Mouse (Mus musculus) left cerebral cortex, adult 18-20 months (tissue): ENCODE results near the gene Elmo3. TPM values are rescaled to one million over a fixed set of nuclear protein-coding genes. Genes with fewer than 3 reads are reported as not detected.

ENCODE experiments used
- DNase-seq, 2 experiments: peaks; one replicate each; pipeline ENCODE4 v3.0.0; 2021 to 2022; ENCODE audit warnings: low spot score in 2 of 2, mixed read lengths in 1 of 2
- total RNA-seq, 2 experiments: library from RNA; stranded (reverse); gene quantifications; 2 replicates each; pipeline ENCODE4 v1.2.3; 2021

The Elmo3 gene
- total RNA-seq, 2 experiments from 2014 or later = 1.4 to 1.8 TPM

- peak; percentile 97 to 98 for DNase-seq
These were observed 20.8 kb downstream of the Elmo3 start, which contains the start of the genes Lrrc29 and Tmem208 for GRCm38 (mm10) chr8:105326141-105326672. TSS of gene Lrrc29 (minus strand) at chr8:105326278. TSS of gene Tmem208 (plus strand) at chr8:105326354.

GRCm38 (mm10) chr8:105326968-105327367 lies 21.6 kb downstream of the Elmo3 start:
- DNase-seq = no peak

GRCm38 (mm10) chr8:105330325-105330724 lies 24.9 kb downstream of the Elmo3 start:
- DNase-seq = no peak

- DNase-seq = no peak
These were observed 26.1 kb downstream of the Elmo3 start for GRCm38 (mm10) chr8:105331469-105331868.

GRCm38 (mm10) chr8:105331931-105332330 lies 26.5 kb downstream of the Elmo3 start:
- no peak for DNase-seq

- no peak for DNase-seq
These were observed 27.1 kb downstream of the Elmo3 start for GRCm38 (mm10) chr8:105332523-105332922.

- no peak for DNase-seq
These were observed 31.2 kb downstream of the Elmo3 start for GRCm38 (mm10) chr8:105336373-105337130.

- DNase-seq = no peak
These were observed 33.6 kb downstream of the Elmo3 start for GRCm38 (mm10) chr8:105338992-105339391.

GRCm38 (mm10) chr8:105339886-105340635 lies 34.7 kb downstream of the Elmo3 start:
- no peak for DNase-seq

GRCm38 (mm10) chr8:105341399-105341798 lies 36.0 kb downstream of the Elmo3 start:
- no peak for DNase-seq

- DNase-seq = no peak
These were observed 37.4 kb downstream of the Elmo3 start for GRCm38 (mm10) chr8:105342768-105343167.

- no peak for DNase-seq
These were observed 38.6 kb downstream of the Elmo3 start for GRCm38 (mm10) chr8:105343791-105344574.

GRCm38 (mm10) chr8:105345061-105345975 lies 39.9 kb downstream of the Elmo3 start:
- no peak for DNase-seq

GRCm38 (mm10) chr8:105346611-105347427 lies 41.4 kb downstream of the Elmo3 start:
- DNase-seq = peak; percentile 48 to 54

GRCm38 (mm10) chr8:105347428-105348221 lies 42.2 kb downstream of the Elmo3 start, which contains the start of gene Fhod1:
TSS of gene Fhod1 (minus strand) at chr8:105347953.
- peak; percentile 83 to 89 for DNase-seq

- peak; percentile 35 to 42 for DNase-seq
These were observed 43.2 kb downstream of the Elmo3 start, which contains the start of gene Slc9a5 for GRCm38 (mm10) chr8:105348450-105349095. TSS of gene Slc9a5 (plus strand) at chr8:105348843.

GRCm38 (mm10) chr8:105349096-105349771 lies 43.8 kb downstream of the Elmo3 start:
- peak; percentile 25 to 43 for DNase-seq
